Mouse (Mus musculus) CH12.LX (cell line): ENCODE results near the gene Pvalb. TPM values are rescaled to one million over a fixed set of nuclear protein-coding genes. Genes with fewer than 3 reads are reported as not detected.

Experiments used
- DNase-seq: peaks from one replicate; pipeline ENCODE4 v3.0.0-alpha.2; 2013; ENCODE audit errors: extremely low read depth
- H3K27ac ChIP-seq: 2 replicates; pipeline ENCODE4 v1.5.1; 2012; ENCODE audit warnings: low read depth, mild to moderate bottlenecking, control low read depth, moderate library complexity; ENCODE audit not compliant: insufficient read depth
- H3K27me3 ChIP-seq: replicated peaks from 2 replicates; pipeline ENCODE3; 2012; ENCODE audit warnings: inconsistent platforms
- H3K36me3 ChIP-seq, 2 experiments: replicated peaks in 1 of 2; 2 replicates each; pipeline versions ENCODE3 to v1.6.1; 2012; ENCODE audit warnings: inconsistent platforms in 1 of 2, low read length in 1 of 2, mild to moderate bottlenecking in 1 of 2, mixed read lengths in 1 of 2, moderate library complexity in 1 of 2; ENCODE audit not compliant: control insufficient read depth in 1 of 2, insufficient read depth in 1 of 2
- H3K4me1 ChIP-seq, 2 experiments: 2 replicates each; pipeline ENCODE4 v1.6.1; 2012; ENCODE audit warnings: inconsistent platforms in 1 of 2, moderate library complexity in 1 of 2; ENCODE audit not compliant: insufficient read depth in 2 of 2, control insufficient read depth in 1 of 2
- H3K4me2 ChIP-seq: 2 replicates; pipeline ENCODE4 v1.6.1; 2012; ENCODE audit warnings: low read depth, mild to moderate bottlenecking, control low read depth; ENCODE audit not compliant: poor library complexity, insufficient read depth, severe bottlenecking
- H3K4me3 ChIP-seq, 3 experiments: fragments of 150-350 bp in 1 of 3; sonication (generic) in 1 of 3; replicated peaks in 1 of 3; 2 replicates each; pipeline versions ENCODE3 to v1.5.1; 2011 to 2012; ENCODE audit warnings: low read depth in 2 of 3, low read length in 2 of 3, mild to moderate bottlenecking in 2 of 3, moderate library complexity in 2 of 3, control low read depth in 1 of 3, improper control_type of control experiment in 1 of 3, inconsistent platforms in 1 of 3, mixed read lengths in 1 of 3; ENCODE audit not compliant: poor library complexity in 1 of 3
- H3K79me2 ChIP-seq: replicated peaks from 2 replicates; pipeline ENCODE4 v1.6.1; 2012; ENCODE audit warnings: mild to moderate bottlenecking, moderate library complexity; ENCODE audit not compliant: control insufficient read depth, poor library complexity, insufficient read depth, severe bottlenecking; ENCODE audit errors: extremely low read depth
- H3K9ac ChIP-seq: 2 replicates; pipeline ENCODE4 v1.6.1; 2012; ENCODE audit warnings: low read depth, mild to moderate bottlenecking, control low read depth, moderate library complexity; ENCODE audit not compliant: insufficient read depth
- H3K9me3 ChIP-seq: replicated peaks from 2 replicates; pipeline ENCODE3; 2012; ENCODE audit warnings: low read length, inconsistent platforms, mixed read lengths
- BHLHE40 ChIP-seq: IDR thresholded peaks from 2 replicates; pipeline ENCODE4 v1.6.1; 2011; ENCODE audit warnings: mild to moderate bottlenecking, low read depth, low read length, improper control_type of control experiment
- CHD1 ChIP-seq: IDR thresholded peaks from 2 replicates; pipeline ENCODE4 v1.6.1; 2012; ENCODE audit warnings: low read depth, low read length, improper control_type of control experiment, inconsistent platforms
- CHD2 ChIP-seq: IDR thresholded peaks from 2 replicates; pipeline ENCODE4 v1.6.1; 2011; ENCODE audit warnings: low read length, improper control_type of control experiment
- CTCF ChIP-seq, 2 experiments: IDR thresholded peaks in 1 of 2; conservative IDR thresholded peaks in 1 of 2; 2 replicates each; pipeline ENCODE4 v1.5.1; 2011 to 2012; ENCODE audit warnings: low read depth in 2 of 2, low read length in 2 of 2, improper control_type of control experiment in 1 of 2, inconsistent platforms in 1 of 2, mild to moderate bottlenecking in 1 of 2, moderate library complexity in 1 of 2
- E2F4 ChIP-seq: IDR thresholded peaks from 2 replicates; pipeline ENCODE4 v1.6.1; 2011; ENCODE audit warnings: low read depth, low read length, improper control_type of control experiment; ENCODE audit not compliant: insufficient replicate concordance
- ELF1 ChIP-seq: IDR thresholded peaks from 2 replicates; pipeline ENCODE4 v1.6.1; 2014; ENCODE audit warnings: low read depth, mild to moderate bottlenecking, inconsistent platforms, low read length, improper control_type of control experiment
- EP300 ChIP-seq: IDR thresholded peaks from 2 replicates; pipeline ENCODE4 v1.6.1; 2011; ENCODE audit warnings: low read length, improper control_type of control experiment
- ETS1 ChIP-seq: conservative IDR thresholded peaks from 2 replicates; pipeline ENCODE4 v1.6.1; 2012; ENCODE audit warnings: low read depth, mild to moderate bottlenecking, inconsistent platforms, low read length, improper control_type of control experiment, moderate library complexity
- GABPA ChIP-seq: IDR thresholded peaks from 2 replicates; pipeline ENCODE4 v1.6.1; 2012; ENCODE audit warnings: low read depth, low read length, improper control_type of control experiment, inconsistent platforms; ENCODE audit not compliant: insufficient replicate concordance
- JUND ChIP-seq: conservative IDR thresholded peaks from 2 replicates; pipeline ENCODE4 v1.6.1; 2011; ENCODE audit warnings: low read depth, low read length, improper control_type of control experiment
- MAFK ChIP-seq: IDR thresholded peaks from 2 replicates; pipeline ENCODE4 v1.6.1; 2011; ENCODE audit warnings: low read length, improper control_type of control experiment; ENCODE audit not compliant: insufficient replicate concordance
- MAZ ChIP-seq: IDR thresholded peaks from 2 replicates; pipeline ENCODE4 v1.6.1; 2012; ENCODE audit warnings: low read depth, mild to moderate bottlenecking, inconsistent platforms, low read length, improper control_type of control experiment, moderate library complexity
- MEF2A ChIP-seq: IDR thresholded peaks from 2 replicates; pipeline ENCODE4 v1.6.1; 2014; ENCODE audit warnings: low read depth, mild to moderate bottlenecking, inconsistent platforms, low read length, improper control_type of control experiment, borderline replicate concordance
- MXI1 ChIP-seq: IDR thresholded peaks from 2 replicates; pipeline ENCODE4 v1.6.1; 2011; ENCODE audit warnings: mild to moderate bottlenecking, low read depth, low read length, improper control_type of control experiment
- MYC ChIP-seq: IDR thresholded peaks from 2 replicates; pipeline ENCODE4 v1.6.1; 2011; ENCODE audit warnings: low read depth, mild to moderate bottlenecking, improper control_type of control experiment, low read length
- NELFE ChIP-seq: IDR thresholded peaks from 2 replicates; pipeline ENCODE4 v1.6.1; 2011; ENCODE audit warnings: low read depth, low read length, improper control_type of control experiment
- NRF1 ChIP-seq: IDR thresholded peaks from 2 replicates; pipeline ENCODE4 v1.6.1; 2014; ENCODE audit warnings: low read depth, mild to moderate bottlenecking, inconsistent platforms, low read length, improper control_type of control experiment, moderate library complexity
- POLR2A ChIP-seq: IDR thresholded peaks from 2 replicates; pipeline ENCODE4 v1.6.1; 2011; ENCODE audit warnings: low read depth, mild to moderate bottlenecking, improper control_type of control experiment, low read length
- POLR2AphosphoS2 ChIP-seq: IDR thresholded peaks from 2 replicates; pipeline ENCODE4 v1.6.1; 2011; ENCODE audit warnings: low read depth, low read length, improper control_type of control experiment
- RAD21 ChIP-seq: IDR thresholded peaks from 2 replicates; pipeline ENCODE4 v1.6.1; 2011; ENCODE audit warnings: low read depth, mild to moderate bottlenecking, low read length, improper control_type of control experiment, moderate library complexity
- RCOR1 ChIP-seq: conservative IDR thresholded peaks from 2 replicates; pipeline ENCODE4 v1.6.1; 2012; ENCODE audit warnings: low read depth, mild to moderate bottlenecking, inconsistent platforms, low read length, improper control_type of control experiment
- SIN3A ChIP-seq: IDR thresholded peaks from 2 replicates; pipeline ENCODE4 v1.6.1; 2012; ENCODE audit warnings: low read length, improper control_type of control experiment, inconsistent platforms
- SMC3 ChIP-seq: IDR thresholded peaks from 2 replicates; pipeline ENCODE4 v1.6.1; 2011; ENCODE audit warnings: low read depth, low read length, improper control_type of control experiment
- TBP ChIP-seq: conservative IDR thresholded peaks from 2 replicates; pipeline ENCODE4 v1.6.1; 2011; ENCODE audit warnings: low read depth, low read length, improper control_type of control experiment
- TCF12 ChIP-seq: IDR thresholded peaks from 2 replicates; pipeline ENCODE4 v1.6.1; 2014; ENCODE audit warnings: low read depth, mild to moderate bottlenecking, inconsistent platforms, low read length, improper control_type of control experiment
- UBTF ChIP-seq: IDR thresholded peaks from 2 replicates; pipeline ENCODE4 v1.6.1; 2012; ENCODE audit warnings: low read depth, mild to moderate bottlenecking, inconsistent platforms, low read length, improper control_type of control experiment, moderate library complexity
- USF2 ChIP-seq: conservative IDR thresholded peaks from 2 replicates; pipeline ENCODE4 v1.6.1; 2011; ENCODE audit warnings: low read depth, low read length, improper control_type of control experiment
- ZNF384 ChIP-seq: IDR thresholded peaks from 2 replicates; pipeline ENCODE4 v1.6.1; 2012; ENCODE audit warnings: low read depth, low read length, improper control_type of control experiment, inconsistent platforms
- dilution Hi-C: fragments of 300-500 bp; cut with MboI; formaldehyde crosslinking; loops from 2 replicates; pipeline ENCODE4 v1.14.3; 2020; ENCODE audit warnings: low sequenced_read_pairs; ENCODE audit not compliant: extremely low pct_unique_long_range_greater_than_20kb, extremely low pct_ligation_motif_present
- in situ Hi-C: fragments of 300-500 bp; cut with MboI; formaldehyde crosslinking; loops from 3 replicates; pipeline ENCODE4 v1.14.3; 2019; ENCODE audit warnings: low sequenced_read_pairs, low pct_ligation_motif_present, low pct_unique_long_range_greater_than_20kb, mixed read lengths
- polyA plus RNA-seq: library from polyadenylated mRNA; unstranded; fragments of >175 nt; gene quantifications from 2 replicates; pipeline ENCODE4 v1.2.1, GENCODE M21; 2012; ENCODE audit warnings: low read depth; ENCODE audit not compliant: insufficient read length
- total RNA-seq, 2 experiments: library from RNA; depleted of rRNA; stranded (reverse); fragments of 300-350 nt in 1 of 2; fragments of >200 nt in 1 of 2; gene quantifications; 2 replicates each; pipeline ENCODE4 v1.2.3; 2012 to 2014

Pvalb gene
- total and polyA plus RNA-seq, 3 experiments: 11.4 to 16.4 (median 12.8) TPM

- Histone ChIP-seq H3K4me1 (peaks cover 13 to 53% of the 10 kb centered on the region in 2 experiments), H3K9ac (no peak overlapping the region; the same call in 1 of the 2 replicates), H3K9me3 (peaks cover 10% of the 10 kb centered on the region), H3K27ac (no peak overlapping the region), H3K36me3 (peaks cover 1 to 12% of the 10 kb centered on the region in 2 experiments), H3K4me3 (peak overlapping the region in 1 of 3 experiments; percentile 25), H3K27me3 (no peaks in the 10 kb centered on the region), H3K4me2 (peak overlapping the region; percentile 80), H3K79me2 (no peaks in the 10 kb centered on the region; the same call in 1 of the 2 replicates)
- peak; percentile 13 for DNase-seq
- in situ Hi-C loops (no loop called here), dilution Hi-C loops (no loop called here)
- TF ChIP-seq TBP (no peak), NRF1 (no peak), MXI1 (no peak; the same call in 1 of the 2 replicates), CHD1 (no peak), ELF1 (peak; percentile 62; the same call in 1 of the 2 replicates), MEF2A (no peak), CTCF (conservative IDR thresholded peaks at IDR 0.05 in 1 of 2, IDR thresholded peaks at IDR 0.05 in 1 of 2; ENCODE audit: low read depth in 2 of 2, low read length in 2 of 2) (peak in 1 of 2 experiments; percentile 68; a peak in 2 of 4 replicates), ZNF384 (no peak), GABPA (no peak), RAD21 (peak; percentile 34), SMC3 (peak; percentile 71), MYC (no peak), ETS1 (no peak), EP300 (no peak), UBTF (no peak), JUND (no peak)
Observed at GRCm38 (mm10) chr15:78205192-78205591, 1.0 kb downstream of the Pvalb start.

- dilution Hi-C loops: no loop called here
- Histone ChIP-seq H3K79me2 (no peaks in the 10 kb centered on the region; the same call in 1 of the 2 replicates), H3K4me1 (peaks cover 12 to 54% of the 10 kb centered on the region in 2 experiments), H3K9ac (peak overlapping the region; percentile 45; the same call in 1 of the 2 replicates), H3K36me3 (peaks cover 5 to 21% of the 10 kb centered on the region in 2 experiments), H3K27me3 (no peaks in the 10 kb centered on the region), H3K4me2 (peak overlapping the region; percentile 80), H3K27ac (peak overlapping the region; percentile 36; the same call in 1 of the 2 replicates), H3K9me3 (peaks cover 8% of the 10 kb centered on the region), H3K4me3 (peak overlapping the region; percentile 32 to 55 (median 55))
- in situ Hi-C loops: no loop called here
- DNase-seq: peak; percentile 62
- TF ChIP-seq TCF12 (peak; percentile 39; the same call in 1 of the 2 replicates), ETS1 (no peak), MAFK (no peak), BHLHE40 (peak; percentile 66), MXI1 (no peak; the same call in 1 of the 2 replicates), UBTF (peak; percentile 62; the same call in 1 of the 2 replicates), POLR2AphosphoS2 (no peak), SMC3 (peak; percentile 54), NELFE (no peak; the same call in 1 of the 2 replicates), SIN3A (no peak), CTCF (conservative IDR thresholded peaks at IDR 0.05 in 1 of 2, IDR thresholded peaks at IDR 0.05 in 1 of 2; ENCODE audit: low read depth in 2 of 2, low read length in 2 of 2) (peak in 1 of 2 experiments; percentile 70; a peak in 2 of 4 replicates), TBP (peak; percentile 86), MYC (no peak), E2F4 (no peak), USF2 (no peak), POLR2A (peak; percentile 80), RCOR1 (no peak), MEF2A (no peak; the same call in 1 of the 2 replicates), ZNF384 (no peak), MAZ (no peak), CHD2 (no peak), RAD21 (no peak; the same call in none of the 2 replicates)
Observed at GRCm38 (mm10) chr15:78204053-78204847, 1.9 kb downstream of the Pvalb start.
